In the genomic region with DNA sequence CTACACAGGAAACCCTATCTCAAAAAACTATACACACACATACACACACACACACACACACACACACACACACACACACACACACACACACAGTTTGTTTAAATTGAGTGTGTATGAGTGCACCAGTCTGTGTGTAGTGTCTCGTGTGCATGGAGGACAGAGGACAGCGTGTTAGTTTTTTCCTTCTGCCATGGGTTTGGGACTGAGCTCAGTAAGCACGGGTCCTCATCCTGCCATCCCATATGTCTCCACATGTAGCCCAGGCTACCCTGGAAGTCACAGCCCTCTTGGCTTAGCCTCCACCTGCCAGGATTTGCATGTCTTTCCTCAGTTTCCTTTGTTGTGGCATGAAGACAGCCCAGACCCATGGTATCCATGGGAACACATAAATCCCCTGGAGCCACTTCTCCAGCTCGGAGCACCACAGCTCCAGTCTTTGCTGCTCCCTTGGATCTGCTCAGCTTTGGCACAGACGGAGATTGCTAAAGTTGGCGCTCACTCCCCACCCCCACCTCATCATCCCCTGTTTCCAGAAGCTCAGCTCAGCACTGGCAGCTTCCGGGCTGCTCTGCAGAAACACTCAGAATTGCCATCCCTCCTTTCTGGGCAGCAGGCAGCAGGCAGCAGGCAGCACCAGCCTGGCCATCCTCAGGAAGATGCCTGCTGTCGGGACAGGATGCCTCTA, we compare ENCODE assay signal across 12 mouse cellular contexts. TPM values are rescaled to one million over a fixed set of nuclear protein-coding genes. Genes with fewer than 3 reads are reported as not detected.
DNase-seq lines count a peak whose midpoint lies in the region; ATAC-seq lines count a peak whose summit lies in the region.
"Had no signal": no experiment of that assay in that cellular context is flagged by ENCODE, and none has a peak within 500 bp of the region (broad histone marks: within the 10 kb centered on the region; RNA-seq: fewer than 3 reads in every experiment).

No protein-coding gene starts in this region.

- H3K36me3 ChIP-seq in hindbrain, embryonic 13.5 days: no peaks in the 10 kb centered on the region
- no peaks in the 10 kb centered on the region for H3K36me3 ChIP-seq in hindbrain, embryonic 11.5 days (ENCODE audit: control insufficient read depth, insufficient read depth, low read length)
- H3K36me3 ChIP-seq in midbrain, embryonic 10.5 days: peaks cover 14% of the 10 kb centered on the region
- no peaks in the 10 kb centered on the region for H3K36me3 ChIP-seq in midbrain, embryonic 11.5 days (ENCODE audit: control insufficient read depth, insufficient read depth, low read length)
- no peaks in the 10 kb centered on the region for H3K36me3 ChIP-seq in midbrain, embryonic 15.5 days (replicated peaks)

- H3K4me3 ChIP-seq in hindbrain, embryonic 13.5 days: no peak overlapping the region
- H3K4me3 ChIP-seq in hindbrain, embryonic 11.5 days (ENCODE audit: low read depth, low read length): no peak overlapping the region
- H3K4me3 ChIP-seq in midbrain, embryonic 10.5 days: no peak overlapping the region
- H3K4me3 ChIP-seq in midbrain, embryonic 11.5 days (ENCODE audit: low read depth, low read length): no peak overlapping the region
- H3K4me3 ChIP-seq in midbrain, embryonic 15.5 days: no peak overlapping the region
- H3K4me3 ChIP-seq: gastrocnemius, adult 2 months; heart, embryonic 13.5 days had no signal

- 0 out of 2 replicates have a peak overlapping the region, but pooled peaks have one; percentile 13 for H3K9ac ChIP-seq in hindbrain, embryonic 13.5 days
- H3K9ac ChIP-seq in hindbrain, embryonic 11.5 days (ENCODE audit: low read depth, low read length): no peak overlapping the region
- H3K9ac ChIP-seq in midbrain, embryonic 11.5 days (ENCODE audit: low read length): no peak overlapping the region
- H3K9ac ChIP-seq in midbrain, embryonic 15.5 days: no peak overlapping the region
- H3K9ac ChIP-seq: heart, embryonic 13.5 days had no signal

- no peak overlapping the region for H3K4me2 ChIP-seq in hindbrain, embryonic 13.5 days
- H3K4me2 ChIP-seq in hindbrain, embryonic 11.5 days (replicated peaks; ENCODE audit: low read depth, low read length): no peak overlapping the region
- H3K4me2 ChIP-seq in midbrain, embryonic 11.5 days: no peak overlapping the region
- H3K4me2 ChIP-seq in midbrain, embryonic 15.5 days: no peak overlapping the region
- H3K4me2 ChIP-seq: heart, embryonic 13.5 days had no signal

- H3K27ac ChIP-seq in hindbrain, embryonic 13.5 days: no peak overlapping the region
- no peak overlapping the region for H3K27ac ChIP-seq in hindbrain, embryonic 11.5 days (ENCODE audit: low read depth, low read length)
- H3K27ac ChIP-seq in midbrain, embryonic 10.5 days (replicated peaks): peak overlapping the region; percentile 42; the same call in 1 of the 2 replicates
- H3K27ac ChIP-seq in midbrain, embryonic 11.5 days (ENCODE audit: low read depth, low read length): no peak overlapping the region
- no peak overlapping the region for H3K27ac ChIP-seq in midbrain, embryonic 15.5 days
- H3K27ac ChIP-seq: gastrocnemius, adult 2 months; heart, embryonic 13.5 days had no signal

- no peaks in the 10 kb centered on the region for H3K27me3 ChIP-seq in hindbrain, embryonic 13.5 days
- H3K27me3 ChIP-seq in hindbrain, embryonic 11.5 days (ENCODE audit: control insufficient read depth, insufficient read depth, low read length): no peaks in the 10 kb centered on the region
- H3K27me3 ChIP-seq in midbrain, embryonic 10.5 days (ENCODE audit: low read depth, poor library complexity, severe bottlenecking): no peaks in the 10 kb centered on the region
- no peaks in the 10 kb centered on the region for H3K27me3 ChIP-seq in midbrain, embryonic 11.5 days (ENCODE audit: control insufficient read depth, insufficient read depth, low read length)
- H3K27me3 ChIP-seq in midbrain, embryonic 15.5 days (replicated peaks): no peaks in the 10 kb centered on the region
- H3K27me3 ChIP-seq: heart, embryonic 13.5 days had no signal

- peaks cover 16% of the 10 kb centered on the region for H3K4me1 ChIP-seq in hindbrain, embryonic 13.5 days (replicated peaks)
- no peaks in the 10 kb centered on the region for H3K4me1 ChIP-seq in hindbrain, embryonic 11.5 days (replicated peaks; ENCODE audit: control insufficient read depth, insufficient read depth, low read length)
- H3K4me1 ChIP-seq in midbrain, embryonic 10.5 days: peaks cover 39% of the 10 kb centered on the region
- no peaks in the 10 kb centered on the region for H3K4me1 ChIP-seq in midbrain, embryonic 11.5 days (ENCODE audit: control insufficient read depth, insufficient read depth, low read length)
- H3K4me1 ChIP-seq in midbrain, embryonic 15.5 days: peaks cover 16% of the 10 kb centered on the region

- H3K9me3 ChIP-seq in hindbrain, embryonic 13.5 days: no peaks in the 10 kb centered on the region
- no peaks in the 10 kb centered on the region for H3K9me3 ChIP-seq in hindbrain, embryonic 11.5 days (ENCODE audit: control insufficient read depth, low read length)
- H3K9me3 ChIP-seq in midbrain, embryonic 10.5 days (replicated peaks): no peaks in the 10 kb centered on the region
- H3K9me3 ChIP-seq in midbrain, embryonic 11.5 days (ENCODE audit: control insufficient read depth, low read length): no peaks in the 10 kb centered on the region
- H3K9me3 ChIP-seq in midbrain, embryonic 15.5 days: no peaks in the 10 kb centered on the region
- H3K9me3 ChIP-seq: heart, embryonic 13.5 days had no signal

- no peak for ATAC-seq in hindbrain, embryonic 13.5 days (ENCODE audit: low FRiP score)
- ATAC-seq in hindbrain, embryonic 11.5 days (ENCODE audit: low FRiP score): no peak
- ATAC-seq in midbrain, embryonic 11.5 days (ENCODE audit: low FRiP score): no peak
- ATAC-seq in midbrain, embryonic 15.5 days (replicated peaks): peak; percentile 63; the same call in 1 of the 2 replicates

- no peak for DNase-seq in hindbrain, embryonic 11.5 days (ENCODE audit: low spot score)
- no peak for DNase-seq in midbrain, embryonic 10.5 days (ENCODE audit: low spot score)
- DNase-seq in midbrain, embryonic 11.5 days (ENCODE audit: low spot score, missing footprints): no peak
- no peak for DNase-seq in cerebellum, postnatal 4 days (ENCODE audit: low spot score in 2 of 2)
- no peak for DNase-seq in gastrocnemius, postnatal 25 days
- no peak for DNase-seq in embryo, embryonic 10 days (ENCODE audit: low spot score)
- DNase-seq: cerebellum, adult 9-11 months; gastrocnemius, adult 2 months; kidney, postnatal 10 days had no signal

- 86% methylated on average over 8 of the region's 8 CpGs for WGBS in hindbrain, embryonic 13.5 days
- 89% methylated on average over 8 of the region's 8 CpGs for WGBS in hindbrain, embryonic 11.5 days
- WGBS in midbrain, embryonic 10.5 days: 78% methylated on average over 8 of the region's 8 CpGs
- WGBS in midbrain, embryonic 11.5 days: 77% methylated on average over 8 of the region's 8 CpGs
- WGBS in midbrain, embryonic 15.5 days: 61% methylated on average over 8 of the region's 8 CpGs

RNA-seq across cellular contexts. Expression of a gene that starts 41.2 kb away (rescaled TPM):
- polyA plus RNA-seq in hindbrain, embryonic 13.5 days (2015; fragmentation: Nextera tagmentation; extraction: Ambion mirVana): 9.9 and 10.3 TPM in 2 replicates
- polyA plus RNA-seq in hindbrain, embryonic 11.5 days (2014; fragmentation: Nextera tagmentation; extraction: Ambion mirVana): 25.0 and 25.8 TPM in 2 replicates
- 11.4 and 14.1 TPM in 2 replicates for polyA plus RNA-seq in midbrain, embryonic 10.5 days (2016; fragmentation: Nextera tagmentation; extraction: Ambion mirVana)
- polyA plus RNA-seq in midbrain, embryonic 11.5 days (2014; fragmentation: Nextera tagmentation; extraction: Ambion mirVana): 16.1 and 17.0 TPM in 2 replicates
- polyA plus RNA-seq in midbrain, embryonic 15.5 days (2015; fragmentation: Nextera tagmentation; extraction: Ambion mirVana): 15.7 and 16.1 TPM in 2 replicates
- 10 to 100 TPM; 13.8 to 31.7 TPM for total RNA-seq in gastrocnemius, postnatal 25 days (2021)

RNA-seq across cellular contexts. Expression of a gene that starts 46.4 kb away (rescaled TPM):
- 8.9 and 9.2 TPM in 2 replicates for polyA plus RNA-seq in hindbrain, embryonic 13.5 days (2015; fragmentation: Nextera tagmentation; extraction: Ambion mirVana)
- polyA plus RNA-seq in hindbrain, embryonic 11.5 days (2014; fragmentation: Nextera tagmentation; extraction: Ambion mirVana): 27.3 and 27.6 TPM in 2 replicates
- polyA plus RNA-seq in midbrain, embryonic 10.5 days (2016; fragmentation: Nextera tagmentation; extraction: Ambion mirVana): 38.1 and 46.6 TPM in 2 replicates
- 29.4 and 30.9 TPM in 2 replicates for polyA plus RNA-seq in midbrain, embryonic 11.5 days (2014; fragmentation: Nextera tagmentation; extraction: Ambion mirVana)
- polyA plus RNA-seq in midbrain, embryonic 15.5 days (2015; fragmentation: Nextera tagmentation; extraction: Ambion mirVana): 9.1 and 9.9 TPM in 2 replicates
- total RNA-seq in gastrocnemius, postnatal 25 days (2021): 1 to 10 TPM in 1 of 2 experiments, under 1 TPM in 1; 0.90 to 2.1 TPM
